Mouse (Mus musculus): ENCODE measurements around the gene Tdrd6. TPM values are rescaled to one million over a fixed set of nuclear protein-coding genes. Genes with fewer than 3 reads are reported as not detected.

The Tdrd6 gene
- polyA plus RNA-seq, 1 experiment, result not detected

- 6% methylated on average over 3 of the region's 3 CpGs for WGBS
- H3K27ac ChIP-seq (ENCODE audit: control insufficient read depth, insufficient read depth, low read depth, low read length, poor library complexity), result no peak overlapping the region
- no peaks in the 10 kb centered on the region for H3K4me1 ChIP-seq (ENCODE audit: control insufficient read depth, insufficient read depth, low read length)
- H3K4me3 ChIP-seq (replicated peaks; ENCODE audit: control insufficient read depth, low read depth, low read length), result no peak overlapping the region
- TF ChIP-seq CTCF (IDR thresholded peaks at IDR 0.05; ENCODE audit: control insufficient read depth, insufficient read depth, low read length) (peak; percentile 96), POLR2A (IDR thresholded peaks at IDR 0.05; ENCODE audit: borderline replicate concordance, control insufficient read depth, low read depth, low read length) (no peak)
Measured at GRCm38 (mm10) chr17:43606704-43607103, 23.4 kb downstream of the Tdrd6 start.

GRCm38 (mm10) chr17:43598706-43599105, 31.4 kb downstream of the Tdrd6 start:
- H3K4me1 ChIP-seq (ENCODE audit: control insufficient read depth, insufficient read depth, low read length), result no peaks in the 10 kb centered on the region
- TF ChIP-seq POLR2A (IDR thresholded peaks at IDR 0.05; ENCODE audit: borderline replicate concordance, control insufficient read depth, low read depth, low read length) (no peak), CTCF (IDR thresholded peaks at IDR 0.05; ENCODE audit: control insufficient read depth, insufficient read depth, low read length) (no peak)
- 61% methylated on average over 4 of the region's 4 CpGs for WGBS
- no peak overlapping the region for H3K27ac ChIP-seq (ENCODE audit: control insufficient read depth, insufficient read depth, low read depth, low read length, poor library complexity)
- H3K4me3 ChIP-seq (replicated peaks; ENCODE audit: control insufficient read depth, low read depth, low read length), result no peak overlapping the region

- H3K4me1 ChIP-seq (ENCODE audit: control insufficient read depth, insufficient read depth, low read length), result no peaks in the 10 kb centered on the region
- WGBS, result 92% methylated on average over 2 of the region's 2 CpGs
- TF ChIP-seq POLR2A (IDR thresholded peaks at IDR 0.05; ENCODE audit: borderline replicate concordance, control insufficient read depth, low read depth, low read length) (no peak), CTCF (IDR thresholded peaks at IDR 0.05; ENCODE audit: control insufficient read depth, insufficient read depth, low read length) (peak; percentile 40)
- H3K27ac ChIP-seq (ENCODE audit: control insufficient read depth, insufficient read depth, low read depth, low read length, poor library complexity), result no peak overlapping the region
- no peak overlapping the region for H3K4me3 ChIP-seq (replicated peaks; ENCODE audit: control insufficient read depth, low read depth, low read length)
Measured at GRCm38 (mm10) chr17:43597742-43598141, 32.4 kb downstream of the Tdrd6 start.

GRCm38 (mm10) chr17:43592296-43593291, 37.5 kb downstream of the Tdrd6 start:
- Histone ChIP-seq H3K27ac (ENCODE audit: control insufficient read depth, insufficient read depth, low read depth, low read length, poor library complexity) (no peak overlapping the region), H3K4me3 (replicated peaks; ENCODE audit: control insufficient read depth, low read depth, low read length) (no peak overlapping the region), H3K4me1 (ENCODE audit: control insufficient read depth, insufficient read depth, low read length) (peaks cover 5% of the 10 kb centered on the region; the same call in 1 of the 2 replicates)
- WGBS, result 83% methylated on average over 21 of the region's 21 CpGs
- TF ChIP-seq CTCF (IDR thresholded peaks at IDR 0.05; ENCODE audit: control insufficient read depth, insufficient read depth, low read length) (no peak), POLR2A (IDR thresholded peaks at IDR 0.05; ENCODE audit: borderline replicate concordance, control insufficient read depth, low read depth, low read length) (no peak)

- 79% methylated on average over 5 of the region's 5 CpGs for WGBS
- no peak overlapping the region for H3K27ac ChIP-seq (ENCODE audit: control insufficient read depth, insufficient read depth, low read depth, low read length, poor library complexity)
- H3K4me3 ChIP-seq (replicated peaks; ENCODE audit: control insufficient read depth, low read depth, low read length), result no peak overlapping the region
- TF ChIP-seq POLR2A (IDR thresholded peaks at IDR 0.05; ENCODE audit: borderline replicate concordance, control insufficient read depth, low read depth, low read length), result no peak
- TF ChIP-seq CTCF (IDR thresholded peaks at IDR 0.05; ENCODE audit: control insufficient read depth, insufficient read depth, low read length), result no peak
- peaks cover 5% of the 10 kb centered on the region; the same call in 1 of the 2 replicates for H3K4me1 ChIP-seq (ENCODE audit: control insufficient read depth, insufficient read depth, low read length)
Measured at GRCm38 (mm10) chr17:43590531-43590930, 39.6 kb downstream of the Tdrd6 start.

GRCm38 (mm10) chr17:43589750-43590149, 40.3 kb downstream of the Tdrd6 start:
- Histone ChIP-seq H3K27ac (ENCODE audit: control insufficient read depth, insufficient read depth, low read depth, low read length, poor library complexity) (no peak overlapping the region), H3K4me1 (ENCODE audit: control insufficient read depth, insufficient read depth, low read length) (peaks cover 5% of the 10 kb centered on the region; the same call in 1 of the 2 replicates), H3K4me3 (replicated peaks; ENCODE audit: control insufficient read depth, low read depth, low read length) (no peak overlapping the region)
- 69% methylated on average over 6 of the region's 6 CpGs for WGBS
- TF ChIP-seq CTCF (IDR thresholded peaks at IDR 0.05; ENCODE audit: control insufficient read depth, insufficient read depth, low read length) (no peak), POLR2A (IDR thresholded peaks at IDR 0.05; ENCODE audit: borderline replicate concordance, control insufficient read depth, low read depth, low read length) (no peak)

- Histone ChIP-seq H3K27ac (ENCODE audit: control insufficient read depth, insufficient read depth, low read depth, low read length, poor library complexity) (no peak overlapping the region), H3K4me1 (ENCODE audit: control insufficient read depth, insufficient read depth, low read length) (peaks cover 5% of the 10 kb centered on the region; the same call in 1 of the 2 replicates), H3K4me3 (replicated peaks; ENCODE audit: control insufficient read depth, low read depth, low read length) (no peak overlapping the region)
- TF ChIP-seq CTCF (IDR thresholded peaks at IDR 0.05; ENCODE audit: control insufficient read depth, insufficient read depth, low read length), result no peak
- TF ChIP-seq POLR2A (IDR thresholded peaks at IDR 0.05; ENCODE audit: borderline replicate concordance, control insufficient read depth, low read depth, low read length), result no peak
- WGBS, result 81% methylated on average over 2 of the region's 2 CpGs
Measured at GRCm38 (mm10) chr17:43587278-43587677, 42.8 kb downstream of the Tdrd6 start.

- 65% methylated on average over 7 of the region's 7 CpGs for WGBS
- Histone ChIP-seq H3K4me1 (ENCODE audit: control insufficient read depth, insufficient read depth, low read length) (peaks cover 5% of the 10 kb centered on the region; the same call in 1 of the 2 replicates), H3K27ac (ENCODE audit: control insufficient read depth, insufficient read depth, low read depth, low read length, poor library complexity) (no peak overlapping the region), H3K4me3 (replicated peaks; ENCODE audit: control insufficient read depth, low read depth, low read length) (no peak overlapping the region)
- TF ChIP-seq CTCF (IDR thresholded peaks at IDR 0.05; ENCODE audit: control insufficient read depth, insufficient read depth, low read length) (no peak), POLR2A (IDR thresholded peaks at IDR 0.05; ENCODE audit: borderline replicate concordance, control insufficient read depth, low read depth, low read length) (no peak)
Measured at GRCm38 (mm10) chr17:43584771-43585170, 45.3 kb downstream of the Tdrd6 start.

Measured in bone marrow, adult 2 months (tissue).